Mouse (Mus musculus) C2C12 (cell line): ENCODE data around the gene Prkab1.

Experiments
- CTCF ChIP-seq: IDR thresholded peaks from one replicate; pipeline ENCODE4 v1.5.1; 2011; ENCODE audit not compliant: control insufficient read depth, insufficient read depth, insufficient read length
- FOSL1 ChIP-seq: IDR thresholded peaks from one replicate; pipeline ENCODE4 v1.8.0; 2011; ENCODE audit warnings: mild to moderate bottlenecking, low read length; ENCODE audit not compliant: poor library complexity, insufficient read depth, severe bottlenecking
- MAX ChIP-seq: IDR thresholded peaks from one replicate; pipeline ENCODE4 v1.6.1; 2011; ENCODE audit warnings: mild to moderate bottlenecking, control low read depth
- MYOG ChIP-seq: IDR thresholded peaks from one replicate; pipeline ENCODE4 v1.6.1; 2011; ENCODE audit not compliant: control insufficient read depth, insufficient read length; ENCODE audit errors: extremely low read depth

GRCm38 (mm10) chr5:115985101-115985500 is 39.2 kb downstream of the Prkab1 start:
- TF ChIP-seq FOSL1: no peak
- TF ChIP-seq CTCF: no peak
- no peak for TF ChIP-seq MYOG
- TF ChIP-seq MAX: no peak
